Mouse (Mus musculus) thymus, postnatal 36 days (tissue): ENCODE data around the gene Ccdc69.
A peak's percentile ranks its signal among the peaks of the same experiment; 100 is the strongest.

Experiments used
- DNase-seq, 2 experiments: peaks; one replicate each; pipeline ENCODE4 v3.0.0; 2022; ENCODE audit warnings: mixed read lengths in 2 of 2

Ccdc69 gene

DNA sequence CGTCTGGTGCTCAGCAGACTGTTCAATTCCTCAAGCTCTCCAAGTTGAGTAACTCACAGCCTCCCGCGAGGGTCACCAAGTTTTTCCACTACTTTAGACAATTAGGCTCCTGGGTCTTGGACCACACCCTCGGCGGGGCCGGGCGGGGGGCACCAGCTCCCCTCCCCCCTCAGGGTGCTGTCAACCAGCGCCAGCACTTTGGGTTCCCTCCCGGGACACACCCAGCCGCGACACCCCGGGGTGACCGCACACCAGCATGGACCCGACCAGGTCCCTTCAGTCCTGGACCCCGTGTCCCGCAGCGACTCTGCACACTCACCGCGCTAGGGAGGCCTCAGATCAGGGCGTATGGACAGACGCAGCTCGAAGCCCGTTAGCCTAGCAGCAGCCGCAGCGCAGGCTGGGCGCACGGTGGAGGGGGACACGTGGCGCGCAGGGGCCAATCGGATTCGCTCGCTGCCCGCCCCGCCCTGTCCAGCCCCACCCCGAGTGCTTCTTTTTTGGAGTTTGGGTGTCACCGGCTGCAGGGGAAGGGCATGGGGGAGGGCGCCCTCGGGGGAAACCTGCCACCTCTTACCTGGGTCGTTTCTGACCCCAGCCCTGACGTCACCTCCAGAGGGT lies 44.8 kb downstream of the Ccdc69 start, which contains the start of gene Anxa6:
Anxa6 (minus strand) TSS at position 406 of the 621 bp plus-strand sequence.
- DNase-seq = peak; percentile 84 to 87

DNA sequence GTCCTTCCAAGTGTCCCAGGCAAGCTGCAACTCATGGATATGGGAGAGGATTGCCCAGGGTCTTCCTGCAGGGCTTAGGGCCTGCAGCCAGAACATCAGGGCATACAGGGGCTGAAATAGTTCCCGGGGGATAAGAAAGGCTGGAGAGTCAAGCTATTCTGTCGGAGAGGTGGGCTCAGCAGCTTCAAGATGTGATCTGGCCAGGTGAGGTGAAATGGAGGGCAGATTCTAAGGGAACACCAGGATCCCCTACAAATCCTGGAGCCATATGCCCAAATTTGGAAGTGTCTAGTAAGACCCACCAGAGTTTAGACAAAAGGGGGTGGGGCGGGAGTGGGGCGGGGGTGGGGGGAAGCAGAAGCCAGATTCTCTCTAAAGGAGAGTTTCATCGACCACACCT lies 45.6 kb downstream of the Ccdc69 start:
- no peak for DNase-seq

DNA sequence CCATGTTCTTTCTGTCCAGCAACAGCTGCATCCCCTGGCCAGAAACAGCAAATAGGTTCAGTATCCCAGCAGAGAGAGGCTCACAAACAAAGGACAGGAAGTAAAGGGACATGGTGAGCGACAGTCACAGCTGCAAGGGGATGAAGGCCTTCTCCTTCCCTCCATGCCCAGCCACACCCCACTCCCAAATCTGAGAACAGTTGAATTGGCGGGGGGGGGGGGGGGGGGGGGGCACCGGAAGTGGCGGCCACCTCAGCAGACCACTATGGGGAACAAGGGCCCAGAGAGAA lies 46.0 kb downstream of the Ccdc69 start:
- DNase-seq = no peak

DNA sequence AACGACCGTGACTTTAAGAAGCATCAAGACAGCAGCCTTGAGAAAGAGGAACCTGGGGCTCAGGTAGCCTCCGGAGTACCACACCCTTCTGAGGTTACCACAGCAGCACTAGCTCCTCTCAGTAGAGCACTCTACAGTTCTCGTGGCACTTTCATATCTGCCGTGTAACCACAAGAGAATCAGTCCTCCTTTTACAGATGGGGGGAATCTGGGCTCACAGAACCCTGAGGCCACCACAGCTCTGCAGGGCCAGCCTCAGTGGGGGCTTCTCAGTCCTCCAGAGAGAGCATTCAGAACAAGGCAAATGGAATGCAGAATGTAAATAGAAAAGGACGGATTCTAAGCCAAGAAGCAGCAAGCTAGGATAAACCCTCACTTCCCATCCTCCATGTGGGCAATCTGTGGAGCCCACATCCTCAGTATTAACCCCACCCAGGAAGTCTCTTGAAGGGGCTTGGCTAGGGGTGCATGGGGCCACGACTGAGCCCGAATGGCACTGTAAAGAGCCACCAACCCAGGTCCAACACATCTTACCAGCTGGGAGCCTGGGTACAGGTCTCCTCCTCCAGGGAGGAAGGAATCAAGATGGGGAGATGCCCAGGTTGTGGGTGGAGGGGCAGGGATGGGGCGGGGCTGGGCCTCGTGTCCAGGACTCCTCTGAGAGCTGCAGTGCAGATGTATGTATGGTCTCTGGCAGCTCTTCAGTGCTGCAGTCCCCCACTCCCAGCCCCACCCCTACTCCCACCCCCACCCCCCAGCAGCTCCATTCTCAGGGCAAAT lies 46.5 kb downstream of the Ccdc69 start:
- peak; percentile 25 to 27 for DNase-seq

DNA sequence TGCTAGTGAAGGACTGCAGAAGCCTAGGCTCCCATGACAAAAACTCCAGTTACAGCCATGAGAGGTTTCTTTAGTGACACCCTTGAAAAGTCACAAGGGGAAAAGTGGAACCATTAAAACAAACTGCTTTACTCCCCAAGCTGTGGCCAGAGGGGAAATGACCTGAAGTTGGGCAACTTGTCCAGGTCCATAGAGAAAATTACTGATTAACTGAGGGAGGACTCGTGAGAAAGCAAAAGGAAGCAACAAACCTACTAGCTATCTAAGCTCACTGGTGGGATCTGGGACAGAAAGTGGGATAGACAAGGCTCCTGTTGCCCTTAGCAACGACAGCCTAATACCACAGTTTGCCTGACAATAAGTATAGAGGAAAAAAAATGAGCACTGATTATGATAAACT lies 49.4 kb downstream of the Ccdc69 start:
- DNase-seq = no peak

DNA sequence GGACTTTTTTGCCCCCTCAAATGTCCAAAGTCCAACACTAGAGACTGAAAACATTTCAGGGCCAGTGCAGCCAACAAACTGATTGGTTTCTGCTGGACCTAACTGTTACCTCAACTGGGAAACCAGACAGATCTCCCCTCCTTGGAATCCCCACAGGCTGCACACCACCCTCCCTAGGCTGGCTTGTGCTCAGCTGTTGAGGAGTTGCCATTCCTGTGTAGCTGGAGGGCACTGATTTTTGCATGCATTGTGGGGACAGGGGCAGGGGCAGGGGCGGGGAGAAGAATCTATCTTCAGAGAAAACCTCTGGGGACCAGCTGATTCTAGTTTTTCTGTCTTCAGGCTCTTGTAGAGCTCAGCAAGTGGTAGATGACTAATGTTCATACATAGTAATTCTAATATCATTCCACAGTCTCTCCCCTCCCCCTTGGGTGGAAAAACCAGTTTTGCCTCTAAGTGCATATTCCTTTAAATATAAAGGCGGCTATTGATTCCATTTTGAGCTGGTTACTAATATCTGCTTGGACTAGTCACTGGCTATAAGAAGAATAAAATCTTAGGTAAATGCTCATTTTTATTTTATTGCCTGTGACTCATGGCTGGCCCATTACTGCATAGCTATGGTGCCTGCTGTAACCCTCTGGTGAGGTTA lies 50.6 kb downstream of the Ccdc69 start:
- DNase-seq = no peak

DNA sequence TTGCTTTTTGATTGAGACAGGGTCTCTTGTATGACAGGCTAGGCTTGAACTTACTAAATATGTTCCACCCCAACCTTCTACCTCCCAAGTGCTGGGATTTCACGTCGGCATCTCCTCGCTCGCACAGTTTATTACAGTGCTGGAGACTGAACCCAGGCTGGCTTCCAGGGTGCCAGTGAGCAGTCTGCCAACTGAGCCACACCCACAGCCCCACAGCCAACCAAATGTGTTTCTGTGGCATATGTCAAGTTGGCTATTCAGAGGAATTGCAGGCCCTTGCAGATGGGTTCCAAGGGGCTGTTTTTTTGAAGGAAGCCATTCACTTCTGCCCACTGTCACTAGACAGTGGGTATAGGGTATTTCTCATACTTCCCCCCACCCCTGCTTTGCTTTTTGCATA lies 52.0 kb downstream of the Ccdc69 start:
- DNase-seq = no peak

DNA sequence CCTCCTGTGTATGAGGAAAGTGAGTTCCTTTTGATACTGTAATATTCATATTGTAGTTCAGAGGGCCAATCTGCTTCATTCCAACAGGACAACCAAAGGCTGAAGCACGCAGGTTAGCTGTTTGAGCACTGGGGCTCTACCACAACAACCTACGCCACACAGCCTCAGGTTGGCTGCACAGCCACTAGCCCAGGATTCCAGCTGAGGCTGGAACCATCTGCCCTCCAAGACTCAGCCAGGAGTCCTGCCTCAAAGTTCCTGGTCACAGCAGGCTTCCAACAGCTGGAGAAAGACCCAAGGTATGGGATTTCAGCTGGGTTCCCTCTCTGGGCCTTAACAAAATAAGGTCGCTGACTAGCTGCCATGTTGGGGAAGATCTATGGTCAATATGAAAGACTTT lies 54.3 kb downstream of the Ccdc69 start:
- peak in 1 of 2 experiments; percentile 13 for DNase-seq

DNA sequence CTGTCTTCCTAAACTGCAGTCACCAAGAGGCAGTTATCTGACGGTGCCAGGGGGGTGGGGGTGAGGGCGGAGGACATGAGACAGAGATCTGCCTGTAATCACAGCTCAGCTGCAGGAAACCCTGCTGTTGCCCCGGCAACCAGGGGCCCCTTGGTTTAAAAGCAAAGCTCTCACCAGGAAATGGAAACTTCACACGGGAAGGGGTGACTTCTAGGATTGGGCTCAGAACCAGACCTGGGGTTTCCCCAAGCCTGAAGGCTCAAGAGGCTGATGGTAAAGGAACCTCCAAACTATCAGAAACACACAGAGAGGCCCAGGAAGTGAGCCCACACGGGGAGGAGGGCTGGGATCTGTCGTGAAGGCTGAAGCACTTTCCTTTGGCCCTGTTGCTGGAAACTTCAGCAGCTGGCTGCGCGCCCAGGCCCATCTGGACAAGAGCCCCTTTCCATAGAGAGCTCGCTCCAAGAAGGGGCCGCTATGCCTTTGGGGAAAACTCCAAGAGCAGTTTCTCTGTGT lies 54.8 kb downstream of the Ccdc69 start:
- peak; percentile 88 to 94 for DNase-seq

DNA sequence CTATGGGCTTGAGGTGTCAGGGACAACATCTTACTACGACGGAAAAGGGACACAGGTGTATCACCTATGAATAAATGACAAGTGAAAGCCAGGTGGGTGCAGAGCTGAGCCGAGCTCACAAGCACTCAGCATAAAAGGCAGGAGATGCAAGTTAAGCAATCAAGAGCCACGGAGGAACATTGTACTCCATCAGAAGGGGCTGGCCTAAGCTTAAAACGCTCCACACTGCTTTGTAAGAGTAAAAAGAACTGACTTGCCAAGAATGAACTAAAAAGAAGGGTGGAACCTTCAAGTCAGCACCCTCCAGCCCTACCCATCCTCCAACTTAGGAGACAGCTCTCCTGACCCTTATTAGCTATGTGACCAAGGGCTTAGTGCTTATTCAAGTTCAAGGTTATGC lies 55.4 kb downstream of the Ccdc69 start:
- DNase-seq = no peak

DNA sequence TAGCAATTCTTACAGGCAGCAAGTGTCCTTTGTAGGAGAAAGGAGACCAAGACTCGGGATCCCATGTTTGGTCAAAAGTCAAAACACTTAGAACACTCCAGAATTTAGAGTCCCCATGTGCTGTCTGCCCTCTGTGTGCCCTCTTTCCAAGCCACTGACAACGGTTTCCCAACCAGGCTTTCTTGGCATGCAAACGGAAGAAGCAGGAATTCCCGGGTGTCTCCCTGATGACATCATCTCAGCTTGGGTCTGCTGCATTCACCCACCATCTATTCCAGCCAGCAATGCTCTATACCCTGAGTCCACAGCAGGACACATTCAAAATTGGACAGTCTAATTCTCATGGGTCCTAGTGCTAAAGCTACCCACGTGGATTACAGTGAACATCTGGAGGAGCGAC lies 56.1 kb downstream of the Ccdc69 start:
- DNase-seq = no peak

DNA sequence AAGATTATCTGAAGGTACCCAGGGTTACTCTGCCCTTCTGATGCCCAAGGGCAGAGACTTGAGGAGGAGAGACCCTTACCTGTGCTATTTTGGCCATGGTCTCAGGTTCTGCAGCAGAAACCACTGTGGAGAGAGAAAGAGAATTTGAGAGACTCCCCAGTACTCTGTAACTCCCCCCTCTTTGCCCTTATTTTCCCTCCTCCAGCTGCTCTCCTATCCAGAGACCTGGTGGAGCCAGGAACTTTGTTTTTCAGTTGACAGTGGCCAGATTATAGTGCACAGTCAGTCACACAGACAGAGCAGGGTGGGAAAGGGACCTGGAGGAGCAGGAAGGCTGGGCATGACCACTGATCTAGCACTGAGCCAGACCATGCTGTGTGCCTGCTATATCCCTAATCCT lies 56.5 kb downstream of the Ccdc69 start:
- DNase-seq = no peak

DNA sequence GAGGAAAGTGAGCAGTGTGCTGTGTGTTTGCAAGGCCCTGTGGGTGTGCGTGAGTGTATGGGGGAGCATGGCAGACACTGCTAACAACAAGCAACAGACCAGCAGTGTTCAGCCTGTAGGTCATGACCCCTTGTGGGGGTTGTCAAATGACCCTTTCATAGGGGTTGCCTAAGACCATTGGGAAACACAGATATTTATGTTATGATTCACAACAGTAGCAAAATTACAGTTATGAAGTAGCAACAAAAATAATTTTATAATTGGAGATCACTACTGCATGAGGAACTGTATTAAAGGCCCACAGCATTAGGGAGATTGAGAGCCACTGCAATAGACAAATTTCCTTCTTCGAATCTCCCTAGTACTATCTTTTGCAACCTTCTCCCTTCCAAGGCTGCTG lies 58.2 kb downstream of the Ccdc69 start:
- no peak for DNase-seq

DNA sequence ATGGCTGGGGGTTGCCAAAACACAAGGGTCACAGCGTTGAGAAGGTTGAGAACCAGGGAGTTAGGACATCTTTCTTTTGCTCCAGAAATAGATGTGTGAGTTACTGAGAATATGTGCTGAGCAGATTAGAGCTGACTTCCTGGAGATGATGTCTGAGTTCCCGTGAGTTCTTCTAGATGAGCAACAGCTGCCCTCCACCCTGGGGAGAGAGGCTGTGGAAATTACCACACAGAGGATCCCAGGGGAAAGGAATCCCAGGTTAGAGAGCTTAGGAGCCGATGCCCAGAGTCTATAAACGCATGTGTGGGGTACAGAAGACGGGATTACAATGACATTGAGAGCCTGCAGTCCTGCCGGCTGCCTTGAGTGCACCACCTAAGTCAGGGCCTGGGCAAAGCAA lies 59.9 kb downstream of the Ccdc69 start:
- DNase-seq = no peak

DNA sequence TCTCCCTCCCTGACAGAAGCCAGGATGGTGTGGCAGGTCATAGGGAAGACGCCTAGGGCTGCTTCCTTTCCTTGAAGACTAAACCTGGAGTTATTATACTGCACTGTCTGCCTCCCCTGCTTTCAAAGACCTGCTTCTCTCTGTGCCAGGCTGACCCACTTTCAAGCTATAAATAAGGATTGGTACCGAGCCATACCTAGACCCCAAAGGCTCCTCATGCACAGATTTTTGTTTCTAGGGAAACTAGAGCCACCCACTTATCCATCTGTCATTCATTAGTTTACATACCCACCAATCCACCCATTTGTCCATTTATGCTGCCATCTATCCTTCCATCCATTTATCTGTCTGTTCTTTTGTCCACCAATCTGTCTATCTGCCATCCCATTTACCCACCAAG lies 60.7 kb downstream of the Ccdc69 start:
- no peak for DNase-seq

DNA sequence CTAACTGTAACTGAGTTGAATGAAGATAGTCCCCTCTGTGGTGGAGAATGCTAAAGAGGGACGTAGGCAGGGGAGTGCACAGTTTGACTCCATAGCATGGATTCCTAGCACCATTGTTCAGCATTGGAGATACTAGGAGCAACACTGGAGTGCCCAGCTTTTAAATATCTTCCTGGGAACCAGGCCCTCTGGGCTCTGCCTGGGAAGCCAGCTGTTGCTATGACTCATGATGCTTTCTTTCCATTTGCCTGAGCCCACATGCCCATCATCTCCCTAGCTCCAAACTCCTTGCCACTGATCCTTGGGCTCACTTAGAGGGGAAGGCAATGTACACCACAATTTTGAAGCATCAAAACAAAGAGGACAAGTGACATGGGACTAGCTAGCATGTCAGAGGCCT lies 61.2 kb downstream of the Ccdc69 start:
- DNase-seq = no peak

DNA sequence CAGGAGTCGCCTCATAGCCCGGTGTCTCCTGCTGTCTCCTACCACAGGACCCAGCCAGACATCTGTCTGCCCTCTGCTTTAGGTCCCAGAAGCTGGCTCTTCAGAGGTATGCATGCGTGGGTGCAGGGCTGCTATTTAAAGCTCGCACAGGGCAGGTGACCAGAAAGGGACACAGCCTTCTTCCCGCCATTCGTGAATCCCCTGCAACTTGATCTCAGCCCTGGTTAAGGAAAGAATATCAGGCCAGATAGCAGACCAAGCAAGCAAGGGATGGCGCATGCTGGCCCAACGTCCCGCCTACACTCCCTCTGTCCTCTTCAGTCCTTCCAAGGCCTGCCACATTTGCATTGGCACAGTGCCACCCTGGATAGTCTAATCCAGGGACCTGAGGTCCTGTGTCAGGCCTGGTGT lies 62.1 kb downstream of the Ccdc69 start:
- no peak for DNase-seq

DNA sequence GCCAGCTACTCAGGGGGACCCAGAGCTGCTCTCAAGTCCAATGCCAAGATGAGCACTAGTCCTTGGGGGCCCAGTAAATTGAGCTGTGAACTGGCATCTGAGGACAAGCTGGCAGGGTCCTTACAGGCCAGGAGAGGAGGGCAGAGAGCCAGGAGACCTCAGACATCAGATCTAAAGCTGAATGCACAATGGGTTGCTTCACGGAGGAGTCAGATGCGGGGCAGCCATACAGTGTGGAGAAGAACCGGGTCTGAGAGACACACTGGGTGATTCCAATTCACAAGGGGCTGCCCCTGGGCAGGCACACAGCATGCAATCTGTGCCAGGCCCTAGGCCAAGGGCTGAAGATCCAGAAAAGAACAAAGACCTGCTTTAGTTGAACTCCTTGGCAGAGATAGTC lies 62.7 kb downstream of the Ccdc69 start:
- DNase-seq = no peak

DNA sequence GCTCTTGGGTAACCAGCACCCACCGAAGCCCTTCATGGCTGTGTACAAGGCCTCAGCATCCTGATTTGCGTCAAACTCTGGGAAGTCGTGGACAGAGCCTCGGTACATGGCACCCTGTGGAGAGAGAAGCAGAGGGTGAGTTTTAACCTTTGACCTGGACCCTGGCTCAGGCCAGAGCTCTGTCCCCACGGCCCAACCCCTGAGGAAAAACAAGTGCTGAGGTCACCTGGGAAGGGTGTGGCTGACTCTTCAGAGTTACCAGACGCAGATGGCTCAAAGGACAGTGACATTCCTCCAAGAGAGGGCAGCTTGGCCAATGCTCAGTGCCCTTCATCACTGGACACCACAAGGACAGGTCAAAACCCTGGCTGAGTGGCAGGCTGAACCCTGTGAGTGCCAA lies 64.1 kb downstream of the Ccdc69 start:
- no peak for DNase-seq

DNA sequence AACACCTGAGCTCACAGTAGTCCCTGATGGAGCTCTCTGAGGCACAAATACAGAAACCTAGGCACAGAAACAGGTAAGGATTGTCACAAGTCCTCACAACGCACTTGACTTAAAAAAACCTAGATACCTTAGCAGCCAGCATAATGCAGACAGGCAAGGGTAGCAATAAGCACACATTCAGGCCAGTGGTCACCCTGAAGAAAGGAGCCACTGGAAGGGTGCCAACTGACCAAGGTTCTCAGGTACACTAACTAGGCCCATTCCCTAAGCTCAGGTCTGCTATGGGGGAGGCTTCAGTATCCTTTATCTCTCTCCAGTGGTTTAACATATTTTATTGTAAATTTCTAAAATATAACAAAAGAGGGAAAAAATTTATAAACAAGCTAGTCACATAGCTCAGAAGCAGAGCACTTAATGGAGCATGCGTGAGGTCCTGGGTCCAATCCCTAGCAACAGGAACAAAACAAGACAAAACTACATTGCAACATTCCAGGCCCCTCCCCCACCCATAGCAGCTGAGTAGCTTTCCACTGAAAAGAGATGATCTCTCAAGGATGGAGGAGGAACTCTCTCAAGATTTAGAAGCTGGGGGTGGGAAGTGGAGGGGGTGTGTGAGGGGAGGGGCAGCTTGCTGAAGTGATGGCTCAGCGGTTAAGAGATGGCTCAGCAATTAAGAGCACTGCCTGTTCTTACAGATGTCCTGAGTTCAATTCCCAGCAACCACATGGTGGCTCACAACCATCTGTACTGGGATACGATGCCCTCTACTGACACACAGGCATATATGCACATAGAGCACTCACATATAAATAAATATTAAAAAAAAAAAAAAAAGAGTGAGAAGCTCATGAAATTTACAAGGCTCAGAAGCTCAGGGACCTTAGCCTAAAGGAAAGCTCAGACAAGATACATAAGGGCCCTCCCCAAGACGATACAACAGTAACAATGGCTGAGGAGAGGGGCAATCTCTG lies 65.1 kb downstream of the Ccdc69 start:
- DNase-seq = no peak

DNA sequence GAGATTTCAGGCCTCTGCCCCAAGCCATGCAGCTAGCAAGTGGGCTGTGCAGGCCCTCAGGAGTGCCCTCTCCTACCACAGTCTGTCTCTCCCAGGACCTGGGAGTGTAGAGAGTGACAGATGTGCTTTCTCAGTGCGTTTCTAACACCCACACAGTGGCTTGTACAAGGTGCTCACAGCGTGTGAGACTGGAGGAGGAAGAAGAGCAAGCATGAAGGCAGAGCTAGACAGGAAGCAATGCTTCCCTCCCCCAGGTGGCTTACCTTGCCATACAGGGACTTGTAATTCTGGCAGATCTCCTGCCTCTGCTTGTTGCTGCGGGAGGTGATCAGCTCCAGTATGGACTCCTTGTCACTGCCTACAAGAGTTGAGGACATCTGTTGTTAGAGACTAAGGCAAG lies 66.5 kb downstream of the Ccdc69 start:
- DNase-seq = peak in 1 of 2 experiments; percentile 13

DNA sequence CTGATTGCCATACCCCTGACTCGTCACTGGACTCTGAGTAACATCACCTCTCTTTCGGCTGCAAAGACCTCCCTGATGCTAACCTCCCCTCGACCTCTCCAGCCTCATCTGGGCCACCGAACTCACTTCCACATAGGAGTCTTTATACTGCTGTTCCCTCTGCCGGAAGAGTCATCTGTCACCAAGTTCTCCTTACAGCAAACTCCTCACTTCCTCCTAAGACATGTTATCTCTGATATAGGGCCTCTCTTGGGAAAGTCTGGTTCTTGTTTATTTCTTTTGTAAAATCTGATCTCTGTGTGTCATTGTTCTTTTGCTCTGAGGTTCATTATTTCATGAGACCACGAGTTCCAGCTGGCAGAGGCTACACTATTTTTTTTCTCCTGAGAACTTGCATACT lies 69.7 kb downstream of the Ccdc69 start:
- DNase-seq = no peak

DNA sequence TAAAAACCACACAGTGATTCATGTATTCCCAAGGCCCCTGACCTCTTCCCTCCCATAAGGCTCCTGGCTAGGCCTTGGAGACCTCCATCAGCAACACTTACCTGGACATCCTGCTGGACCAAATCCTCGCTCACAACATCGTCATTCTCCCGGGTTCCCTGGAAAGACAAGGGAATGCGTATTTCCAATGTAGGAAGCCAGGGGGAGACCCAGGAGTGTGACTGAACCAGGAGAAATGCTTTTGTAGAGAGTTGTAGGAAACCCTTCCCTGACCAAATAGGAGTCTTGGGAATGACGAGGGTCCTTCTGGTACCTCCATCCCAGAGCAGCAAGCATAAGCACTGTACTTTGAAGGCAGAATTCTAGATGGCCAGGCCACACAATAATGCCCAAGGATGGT lies 72.2 kb downstream of the Ccdc69 start:
- no peak for DNase-seq
